Mouse (Mus musculus): ENCODE measurements around the gene Cln5. TPM values are rescaled to one million over a fixed set of nuclear protein-coding genes. Genes with fewer than 3 reads are reported as not detected.

Cln5 gene
- 31.4 and 32.2 TPM in 2 replicates for polyA plus RNA-seq (2014; fragmentation: Nextera tagmentation; extraction: Ambion mirVana)

DNA sequence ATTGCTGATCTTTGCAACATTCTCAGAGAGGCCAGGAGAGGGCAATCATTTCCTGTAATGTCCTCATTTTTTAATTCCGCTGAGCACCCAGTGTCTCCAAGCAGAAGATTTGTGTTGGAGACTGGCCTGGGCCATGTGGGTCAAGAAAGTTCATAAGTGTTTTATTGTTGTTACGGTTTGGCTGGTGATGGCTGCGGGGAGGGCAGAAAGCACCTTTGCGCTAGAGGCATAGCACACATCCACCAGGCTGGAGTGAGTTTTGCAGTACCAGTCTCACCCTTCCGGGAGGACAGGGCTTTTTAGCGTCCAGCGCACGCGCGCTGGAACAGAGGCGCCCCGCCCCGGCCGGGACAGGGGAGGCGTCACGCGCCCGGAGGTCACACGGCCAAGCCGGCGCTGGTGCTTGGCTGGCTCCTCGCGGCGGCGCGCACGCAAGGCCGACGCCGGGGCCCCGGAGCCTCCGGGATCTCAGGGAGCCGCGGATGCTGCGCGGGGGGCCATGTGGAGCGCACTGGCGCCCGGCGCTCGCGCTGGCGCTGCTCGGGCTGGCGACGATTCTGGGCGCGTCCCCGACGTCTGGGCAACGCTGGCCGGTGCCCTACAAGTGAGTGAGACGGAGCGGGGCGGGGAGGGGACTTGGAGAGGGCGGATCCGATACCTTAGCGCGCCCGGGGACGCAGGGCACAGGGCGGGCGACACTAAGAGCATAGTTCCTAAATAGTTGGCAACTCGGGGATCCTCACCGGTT lies at the start of gene Cln5:
TSS of gene Cln5 (plus strand) at position 353 of the 748 bp plus-strand sequence.
- peak within 1 kb of the TSS; percentile 89 for H3K27ac ChIP-seq (ENCODE audit: low read depth, low read length)
- H3K9me3 ChIP-seq (replicated peaks; ENCODE audit: control insufficient read depth, low read length) = no peaks in the 10 kb centered on the region
- 0 out of 2 replicates have a peak, but pooled peaks cover 2% of the 10 kb centered on the region for H3K4me1 ChIP-seq (ENCODE audit: control insufficient read depth, insufficient read depth, low read length)
- ATAC-seq (replicated peaks; ENCODE audit: insufficient number of reproducible peaks, low FRiP score, low TSS enrichment) = peak; percentile 95
- no peaks in the 10 kb centered on the region for H3K36me3 ChIP-seq (ENCODE audit: control insufficient read depth, insufficient read depth, low read length)
- under 1% methylated on average over 65 of the region's 65 CpGs for WGBS (ENCODE audit: insufficient replicate concordance)
- H3K9ac ChIP-seq (ENCODE audit: low read depth, low read length) = peak within 1 kb of the TSS; percentile 79
- H3K27me3 ChIP-seq (ENCODE audit: control insufficient read depth, insufficient read depth, low read length) = no peaks in the 10 kb centered on the region
- peak within 1 kb of the TSS; percentile 88 for H3K4me2 ChIP-seq
- peak within 1 kb of the TSS; percentile 64 for H3K4me3 ChIP-seq (ENCODE audit: low read depth, low read length)

DNA sequence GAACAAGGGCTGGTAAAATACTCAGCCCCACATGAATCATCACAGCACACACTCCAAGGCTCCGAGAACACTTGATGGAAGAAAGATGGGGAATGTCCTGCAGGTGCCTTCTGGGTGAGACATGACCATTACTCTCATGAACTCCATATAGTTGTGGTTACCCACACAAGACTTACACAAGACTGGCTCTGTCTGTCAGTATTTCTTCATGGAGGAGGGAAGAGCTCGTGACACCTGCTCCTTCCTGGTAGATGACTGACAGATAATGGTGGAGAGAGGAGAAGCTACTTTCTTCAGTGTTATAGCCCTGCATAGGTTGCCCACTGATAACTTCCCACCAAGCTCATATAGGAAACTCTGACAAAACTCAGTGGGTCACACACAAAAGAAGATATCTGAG lies 40.8 kb upstream of the Cln5 start:
- no peak overlapping the region for H3K9ac ChIP-seq (ENCODE audit: low read depth, low read length)
- H3K27me3 ChIP-seq (ENCODE audit: control insufficient read depth, insufficient read depth, low read length) = no peaks in the 10 kb centered on the region
- 75% methylated on average over 2 of the region's 2 CpGs for WGBS (ENCODE audit: insufficient replicate concordance)
- no peaks in the 10 kb centered on the region for H3K36me3 ChIP-seq (ENCODE audit: control insufficient read depth, insufficient read depth, low read length)
- no peaks in the 10 kb centered on the region for H3K4me1 ChIP-seq (ENCODE audit: control insufficient read depth, insufficient read depth, low read length)
- ATAC-seq (replicated peaks; ENCODE audit: insufficient number of reproducible peaks, low FRiP score, low TSS enrichment) = no peak
- no peak overlapping the region for H3K4me2 ChIP-seq
- no peaks in the 10 kb centered on the region for H3K9me3 ChIP-seq (replicated peaks; ENCODE audit: control insufficient read depth, low read length)
- no peak overlapping the region for H3K27ac ChIP-seq (ENCODE audit: low read depth, low read length)
- no peak overlapping the region for H3K4me3 ChIP-seq (ENCODE audit: low read depth, low read length)

DNA sequence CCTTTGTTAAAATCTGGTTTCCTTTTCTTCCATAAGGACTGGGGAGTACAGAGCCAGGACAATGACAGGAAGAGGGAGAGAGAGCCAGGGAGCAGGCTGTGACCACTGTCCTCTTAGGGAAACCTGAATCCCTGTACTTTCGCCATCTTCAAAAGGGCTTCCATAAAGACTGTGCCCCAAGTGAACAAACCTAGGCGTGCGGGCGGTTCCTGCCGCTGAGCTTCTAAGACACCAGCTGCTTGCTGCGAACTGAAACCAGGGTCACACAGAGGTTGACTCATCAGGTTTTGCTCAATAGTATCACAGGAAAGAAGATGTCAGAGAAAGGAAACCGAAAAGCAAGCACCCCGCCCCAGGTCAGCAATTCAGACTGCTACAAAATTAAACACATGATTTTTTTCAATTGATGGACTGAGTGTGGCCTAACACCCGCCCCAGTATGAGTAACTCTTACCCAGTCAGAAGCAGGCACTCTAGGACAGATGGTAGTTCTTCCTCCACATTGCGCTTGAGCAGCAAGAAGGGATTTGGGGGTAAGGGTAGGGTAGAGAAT lies 36.7 kb upstream of the Cln5 start:
- H3K27ac ChIP-seq (ENCODE audit: low read depth, low read length) = no peak overlapping the region

DNA sequence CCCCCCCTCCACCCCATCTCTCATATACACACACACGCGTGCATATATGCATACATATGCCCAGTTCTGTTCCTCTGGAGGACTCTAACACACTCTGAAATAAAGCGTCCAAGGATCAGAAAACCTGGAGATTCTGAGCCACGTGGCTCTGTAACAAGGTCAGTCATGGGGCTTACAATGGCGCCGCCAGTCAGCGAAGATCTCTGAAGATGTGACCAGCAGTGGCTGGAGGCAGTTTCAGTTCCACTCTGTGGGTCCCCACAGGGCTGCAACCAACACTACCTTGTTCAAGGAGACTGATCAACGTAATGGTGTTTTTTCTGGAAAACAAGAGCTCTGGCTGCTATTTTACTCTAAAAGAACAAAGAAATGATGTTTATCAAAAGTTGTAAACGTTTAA lies 35.9 kb upstream of the Cln5 start:
- Histone ChIP-seq H3K36me3 (ENCODE audit: control insufficient read depth, insufficient read depth, low read length) (no peaks in the 10 kb centered on the region), H3K4me1 (ENCODE audit: control insufficient read depth, insufficient read depth, low read length) (no peaks in the 10 kb centered on the region), H3K9ac (ENCODE audit: low read depth, low read length) (no peak overlapping the region), H3K9me3 (replicated peaks; ENCODE audit: control insufficient read depth, low read length) (no peaks in the 10 kb centered on the region), H3K4me3 (ENCODE audit: low read depth, low read length) (no peak overlapping the region), H3K27me3 (ENCODE audit: control insufficient read depth, insufficient read depth, low read length) (no peaks in the 10 kb centered on the region), H3K4me2 (no peak overlapping the region), H3K27ac (ENCODE audit: low read depth, low read length) (no peak overlapping the region)
- no peak for ATAC-seq (replicated peaks; ENCODE audit: insufficient number of reproducible peaks, low FRiP score, low TSS enrichment)
- 83% methylated on average over 9 of the region's 9 CpGs for WGBS (ENCODE audit: insufficient replicate concordance)

More for the DNA sequence above, 36.7 kb upstream of the Cln5 start:
- H3K9me3 ChIP-seq (replicated peaks; ENCODE audit: control insufficient read depth, low read length) = no peaks in the 10 kb centered on the region
- H3K4me2 ChIP-seq = no peak overlapping the region
- H3K27me3 ChIP-seq (ENCODE audit: control insufficient read depth, insufficient read depth, low read length) = no peaks in the 10 kb centered on the region
- no peaks in the 10 kb centered on the region for H3K36me3 ChIP-seq (ENCODE audit: control insufficient read depth, insufficient read depth, low read length)
- no peak overlapping the region for H3K9ac ChIP-seq (ENCODE audit: low read depth, low read length)
- no peak overlapping the region for H3K4me3 ChIP-seq (ENCODE audit: low read depth, low read length)
- H3K4me1 ChIP-seq (ENCODE audit: control insufficient read depth, insufficient read depth, low read length) = no peaks in the 10 kb centered on the region
- WGBS (ENCODE audit: insufficient replicate concordance) = 66% methylated on average over 10 of the region's 10 CpGs
- no peak for ATAC-seq (replicated peaks; ENCODE audit: insufficient number of reproducible peaks, low FRiP score, low TSS enrichment)

DNA sequence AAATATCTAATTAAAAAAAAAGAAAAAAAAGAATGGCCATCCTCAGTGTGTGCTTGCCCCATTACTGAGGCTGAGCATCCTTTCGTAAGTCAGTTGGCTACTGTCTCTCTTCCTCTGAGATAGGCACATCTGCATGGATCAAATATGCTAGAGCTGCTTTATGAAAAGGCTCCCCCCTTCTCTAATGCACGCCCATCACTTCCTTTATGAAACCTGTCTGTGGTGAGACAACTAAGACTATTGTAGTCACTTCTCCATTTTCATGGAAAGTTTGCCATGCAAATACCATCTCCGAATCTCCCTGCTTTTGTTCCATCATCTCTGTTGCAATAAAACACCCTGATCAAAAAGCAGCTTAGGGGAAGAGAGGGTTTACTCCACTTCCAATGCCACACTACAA lies 33.0 kb upstream of the Cln5 start:
- Histone ChIP-seq H3K9ac (ENCODE audit: low read depth, low read length) (no peak overlapping the region), H3K27me3 (ENCODE audit: control insufficient read depth, insufficient read depth, low read length) (no peaks in the 10 kb centered on the region), H3K36me3 (ENCODE audit: control insufficient read depth, insufficient read depth, low read length) (no peaks in the 10 kb centered on the region), H3K4me1 (ENCODE audit: control insufficient read depth, insufficient read depth, low read length) (no peaks in the 10 kb centered on the region), H3K27ac (ENCODE audit: low read depth, low read length) (no peak overlapping the region), H3K9me3 (replicated peaks; ENCODE audit: control insufficient read depth, low read length) (no peaks in the 10 kb centered on the region), H3K4me2 (no peak overlapping the region), H3K4me3 (ENCODE audit: low read depth, low read length) (no peak overlapping the region)
- no peak for ATAC-seq (replicated peaks; ENCODE audit: insufficient number of reproducible peaks, low FRiP score, low TSS enrichment)
- 79% methylated on average over 3 of the region's 3 CpGs for WGBS (ENCODE audit: insufficient replicate concordance)

DNA sequence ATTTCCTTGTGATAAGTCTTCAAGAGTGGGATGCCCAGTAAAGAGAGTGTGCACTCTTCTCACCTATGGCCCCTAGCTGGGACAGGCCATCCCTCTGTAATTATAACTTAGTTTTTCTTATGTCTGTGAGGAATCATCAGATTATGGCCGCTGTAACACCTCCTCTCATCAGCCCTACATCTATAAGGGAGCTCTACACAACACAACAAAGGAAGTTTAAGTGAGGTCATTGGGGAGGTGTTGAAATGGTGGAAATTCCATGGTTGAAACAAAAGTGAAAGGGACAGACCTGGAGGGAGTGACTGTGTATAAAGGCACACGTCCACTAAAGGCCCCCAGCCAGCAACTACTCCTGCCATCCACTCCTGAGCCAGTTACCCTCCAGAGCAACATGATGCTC lies 23.3 kb upstream of the Cln5 start, which contains the start of gene Acod1:
TSS of gene Acod1 (plus strand) at position 301 of the 400 bp plus-strand sequence.
- no peaks in the 10 kb centered on the region for H3K9me3 ChIP-seq (replicated peaks; ENCODE audit: control insufficient read depth, low read length)
- 63% methylated on average over 2 of the region's 2 CpGs for WGBS (ENCODE audit: insufficient replicate concordance)
- H3K36me3 ChIP-seq (ENCODE audit: control insufficient read depth, insufficient read depth, low read length) = no peaks in the 10 kb centered on the region
- H3K4me1 ChIP-seq (ENCODE audit: control insufficient read depth, insufficient read depth, low read length) = no peaks in the 10 kb centered on the region
- no peak within 1 kb of the TSS for H3K27ac ChIP-seq (ENCODE audit: low read depth, low read length)
- no peak within 1 kb of the TSS for H3K4me2 ChIP-seq
- ATAC-seq (replicated peaks; ENCODE audit: insufficient number of reproducible peaks, low FRiP score, low TSS enrichment) = no peak
- H3K4me3 ChIP-seq (ENCODE audit: low read depth, low read length) = no peak within 1 kb of the TSS
- H3K9ac ChIP-seq (ENCODE audit: low read depth, low read length) = no peak within 1 kb of the TSS
- H3K27me3 ChIP-seq (ENCODE audit: control insufficient read depth, insufficient read depth, low read length) = no peaks in the 10 kb centered on the region

DNA sequence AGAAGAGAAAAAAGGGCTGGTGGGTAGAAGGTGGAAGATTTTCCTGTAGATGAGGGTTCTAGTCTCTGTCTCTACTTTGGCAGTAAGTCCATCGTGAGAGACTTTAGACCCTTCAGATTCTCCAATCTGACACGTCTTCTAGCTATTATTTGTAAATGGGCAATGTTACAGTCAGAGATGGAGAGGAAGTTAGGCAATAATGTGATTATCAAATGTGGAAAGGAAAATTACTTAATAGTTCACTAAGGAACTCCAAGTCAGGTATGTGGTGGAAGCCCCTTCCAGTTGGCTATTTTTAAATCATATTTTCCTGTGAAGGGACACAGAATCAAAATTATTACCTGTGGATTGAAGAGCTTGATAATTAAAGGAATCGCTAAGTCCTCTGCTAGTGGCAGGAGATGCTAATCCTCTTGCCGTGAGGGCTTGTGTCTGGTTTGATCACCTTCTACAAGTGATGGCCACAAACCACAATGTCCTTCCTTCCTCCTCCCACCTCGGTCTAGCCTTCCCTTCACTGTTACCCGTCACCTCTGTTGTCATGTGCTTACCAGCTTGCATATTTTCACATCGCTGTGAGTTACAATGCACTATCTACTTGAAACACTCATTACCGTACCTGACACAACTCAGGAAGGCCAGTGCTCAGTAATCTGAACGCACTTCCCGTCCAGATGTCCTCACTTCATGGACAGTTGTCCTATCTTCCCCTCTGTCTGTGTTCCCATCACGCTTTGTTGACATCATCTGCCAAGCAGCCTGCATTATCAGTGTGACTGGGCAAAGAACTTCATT lies 21.5 kb upstream of the Cln5 start:
- Histone ChIP-seq H3K9ac (ENCODE audit: low read depth, low read length) (no peak overlapping the region), H3K4me3 (ENCODE audit: low read depth, low read length) (no peak overlapping the region), H3K27me3 (ENCODE audit: control insufficient read depth, insufficient read depth, low read length) (no peaks in the 10 kb centered on the region), H3K4me1 (ENCODE audit: control insufficient read depth, insufficient read depth, low read length) (no peaks in the 10 kb centered on the region), H3K9me3 (replicated peaks; ENCODE audit: control insufficient read depth, low read length) (no peaks in the 10 kb centered on the region), H3K36me3 (ENCODE audit: control insufficient read depth, insufficient read depth, low read length) (no peaks in the 10 kb centered on the region), H3K27ac (ENCODE audit: low read depth, low read length) (no peak overlapping the region), H3K4me2 (no peak overlapping the region)
- no peak for ATAC-seq (replicated peaks; ENCODE audit: insufficient number of reproducible peaks, low FRiP score, low TSS enrichment)
- WGBS (ENCODE audit: insufficient replicate concordance) = 56% methylated on average over 11 of the region's 11 CpGs

DNA sequence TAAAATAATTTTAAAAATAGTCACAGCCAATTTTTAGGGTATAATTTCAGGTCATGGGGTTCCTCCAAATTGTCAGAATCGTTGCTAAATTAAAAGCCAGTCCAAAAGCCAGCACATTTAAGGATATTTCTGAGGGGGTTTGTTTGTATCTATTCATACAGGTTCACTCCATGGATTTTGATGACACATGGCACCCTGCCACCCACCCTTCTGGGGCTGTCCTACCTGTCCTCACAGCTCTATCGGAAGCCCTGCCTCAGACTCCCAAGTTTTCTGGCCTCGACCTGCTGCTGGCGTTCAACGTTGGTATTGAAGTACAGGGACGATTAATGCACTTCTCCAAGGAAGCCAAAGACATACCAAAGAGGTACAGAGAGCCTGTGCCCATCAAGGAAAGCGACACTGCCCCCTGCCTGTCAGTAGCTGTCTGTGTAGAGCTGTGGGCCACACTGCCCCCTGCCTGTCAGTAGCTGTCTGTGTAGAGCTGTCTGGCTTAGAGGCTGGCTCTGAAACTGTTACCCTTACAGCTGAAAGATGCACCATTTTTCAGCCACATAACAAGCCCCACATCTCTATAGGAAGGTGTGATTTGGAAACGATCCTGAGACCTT lies 18.8 kb upstream of the Cln5 start:
- Histone ChIP-seq H3K27me3 (ENCODE audit: control insufficient read depth, insufficient read depth, low read length) (no peaks in the 10 kb centered on the region), H3K9me3 (replicated peaks; ENCODE audit: control insufficient read depth, low read length) (no peaks in the 10 kb centered on the region), H3K36me3 (ENCODE audit: control insufficient read depth, insufficient read depth, low read length) (no peaks in the 10 kb centered on the region), H3K9ac (ENCODE audit: low read depth, low read length) (no peak overlapping the region), H3K4me3 (ENCODE audit: low read depth, low read length) (no peak overlapping the region), H3K27ac (ENCODE audit: low read depth, low read length) (no peak overlapping the region), H3K4me2 (no peak overlapping the region), H3K4me1 (ENCODE audit: control insufficient read depth, insufficient read depth, low read length) (no peaks in the 10 kb centered on the region)
- WGBS (ENCODE audit: insufficient replicate concordance) = 32% methylated on average over 8 of the region's 8 CpGs
- ATAC-seq (replicated peaks; ENCODE audit: insufficient number of reproducible peaks, low FRiP score, low TSS enrichment) = 0 out of 2 replicates have a peak, but pooled peaks have one; percentile 49
